Mouse (Mus musculus): Measurements from ENCODE around the gene Mfsd2b. TPM values are rescaled to one million over a fixed set of nuclear protein-coding genes. Genes with fewer than 3 reads are reported as not detected.

The Mfsd2b gene
- 10 to 100 TPM in 1 of 2 experiments, 1 to 10 TPM in 1; 4.9 to 13.9 TPM for total RNA-seq (2023)

DNA sequence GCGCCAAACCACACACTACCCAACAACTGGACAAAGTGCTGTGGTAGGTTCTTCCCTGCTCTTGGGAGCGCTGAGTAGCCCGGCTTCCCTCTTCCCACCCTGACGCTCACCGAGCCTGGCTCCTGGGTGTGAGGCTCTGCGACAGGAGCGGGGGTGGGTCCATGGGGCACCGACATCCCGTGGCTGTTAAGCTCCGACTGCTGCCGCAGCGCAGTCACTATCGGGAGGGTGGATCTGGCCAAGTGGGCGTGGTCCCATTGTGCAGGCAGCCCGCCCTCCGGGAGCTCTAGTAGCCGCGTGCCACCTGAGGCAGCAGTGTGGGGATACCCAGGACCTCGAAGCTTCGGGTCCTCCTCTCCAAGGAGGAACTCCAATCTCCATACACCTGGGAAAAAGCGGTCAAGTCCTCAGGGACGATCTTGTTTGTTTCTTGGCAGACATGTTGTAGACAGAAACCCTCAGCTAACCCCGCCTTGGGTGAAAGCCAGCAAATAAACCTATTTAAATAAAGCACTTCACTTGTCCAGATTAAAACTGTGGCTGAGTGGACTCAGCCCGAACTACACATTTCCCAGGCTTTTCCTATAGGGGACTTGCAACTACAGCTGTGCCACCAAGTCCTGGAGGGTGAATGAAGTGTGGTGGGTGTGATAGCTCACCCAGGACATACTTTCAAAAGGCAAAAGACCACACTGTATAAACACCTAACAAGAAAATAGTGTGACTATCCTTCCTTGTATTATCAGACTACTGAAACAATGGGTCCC lies at the start of gene Mfsd2b:
Gene Mfsd2b (minus strand): TSS at position 199 of the 767 bp plus-strand sequence.

DNA sequence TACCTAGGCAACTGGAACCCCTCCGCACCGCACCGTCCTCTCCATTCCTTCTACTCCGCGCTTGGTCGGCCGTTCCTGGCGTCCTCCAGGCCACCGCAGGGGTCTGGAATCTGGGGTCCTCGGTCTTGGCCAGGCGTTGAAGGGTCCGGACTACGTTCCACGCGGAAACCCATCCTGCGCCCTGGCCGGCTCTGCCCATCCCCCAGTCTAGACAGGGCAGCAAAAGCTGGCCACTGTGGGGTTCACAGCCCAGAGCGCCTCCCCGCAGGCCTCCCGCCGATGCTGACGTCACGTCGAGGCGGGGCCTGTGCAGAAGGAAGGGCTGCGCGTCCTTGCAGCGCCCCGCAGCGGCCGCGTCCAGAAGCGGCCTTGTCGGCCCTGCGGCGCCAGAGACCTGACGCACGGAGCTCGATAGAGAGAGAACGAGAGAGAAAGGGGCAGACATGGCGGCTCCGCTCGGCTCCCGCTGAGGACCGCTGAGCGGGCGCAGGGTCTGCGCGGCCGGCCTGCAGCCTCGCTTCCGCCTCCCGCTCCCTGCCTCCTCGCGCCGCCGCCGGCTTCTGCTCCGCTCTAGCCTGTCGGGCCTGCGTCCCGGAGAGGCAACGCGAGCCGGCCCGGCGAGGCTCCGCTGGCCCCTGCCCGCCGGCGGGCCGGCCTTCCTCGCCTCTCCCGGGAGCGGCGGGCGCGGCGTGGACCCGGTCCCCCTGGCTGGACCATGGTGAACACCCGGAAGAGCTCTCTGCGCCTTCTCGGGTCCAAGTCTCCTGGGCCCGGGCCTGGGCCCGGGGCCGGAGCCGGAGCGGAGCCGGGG lies 43.0 kb upstream of the Mfsd2b start, which contains the start of gene Atad2b:
Gene Atad2b (plus strand): TSS at position 360 of the 811 bp plus-strand sequence.

DNA sequence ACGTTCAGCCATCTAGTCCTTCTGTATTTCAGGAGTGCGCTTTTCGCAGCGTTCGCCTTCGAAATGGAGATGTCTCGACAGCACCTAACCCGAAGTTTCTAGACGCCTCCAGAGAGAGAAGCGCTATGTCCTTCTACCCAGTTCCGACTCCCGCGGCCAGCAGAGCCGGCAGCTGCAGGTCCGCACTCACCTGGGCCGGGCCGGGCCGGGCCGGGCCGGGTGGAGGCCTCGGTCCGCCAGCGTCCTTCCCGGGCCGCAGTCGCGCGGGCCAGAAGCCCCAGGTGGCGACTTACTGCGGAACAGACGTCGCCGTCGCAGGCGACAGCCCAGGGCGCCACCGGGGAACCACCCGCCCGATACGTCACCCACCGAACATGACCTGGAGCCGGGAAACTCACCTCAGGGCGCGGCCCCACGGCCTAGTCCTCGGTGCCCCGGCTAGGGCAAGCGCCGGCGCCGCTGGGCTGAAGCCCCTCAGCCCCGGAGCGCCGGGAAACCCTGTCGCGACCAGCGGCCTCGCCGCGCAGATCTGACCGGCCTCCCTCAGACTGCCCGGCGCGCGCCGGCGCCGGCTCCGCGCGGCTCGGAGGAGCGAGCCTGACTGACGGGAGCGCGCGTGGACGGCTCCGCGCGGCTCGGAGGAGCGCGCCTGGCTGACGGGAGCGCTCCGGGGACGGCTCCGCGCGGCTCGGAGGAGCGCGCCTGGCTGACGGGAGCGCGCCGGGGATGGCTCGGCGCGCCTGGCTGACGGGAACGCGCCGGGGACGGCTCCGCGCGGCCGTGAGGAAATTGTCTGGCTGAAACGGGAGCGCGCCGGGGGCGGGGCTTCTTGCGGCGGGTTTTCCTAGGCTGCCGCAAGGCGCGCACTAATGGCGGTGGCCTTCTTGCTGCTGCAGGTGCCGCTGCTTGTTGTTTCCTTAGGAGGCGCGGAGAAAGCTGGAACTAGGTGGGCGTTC lies 33.1 kb upstream of the Mfsd2b start, which contains the start of gene Ubxn2a:
Gene Ubxn2a (minus strand): TSS at position 755 of the 956 bp plus-strand sequence.

DNA sequence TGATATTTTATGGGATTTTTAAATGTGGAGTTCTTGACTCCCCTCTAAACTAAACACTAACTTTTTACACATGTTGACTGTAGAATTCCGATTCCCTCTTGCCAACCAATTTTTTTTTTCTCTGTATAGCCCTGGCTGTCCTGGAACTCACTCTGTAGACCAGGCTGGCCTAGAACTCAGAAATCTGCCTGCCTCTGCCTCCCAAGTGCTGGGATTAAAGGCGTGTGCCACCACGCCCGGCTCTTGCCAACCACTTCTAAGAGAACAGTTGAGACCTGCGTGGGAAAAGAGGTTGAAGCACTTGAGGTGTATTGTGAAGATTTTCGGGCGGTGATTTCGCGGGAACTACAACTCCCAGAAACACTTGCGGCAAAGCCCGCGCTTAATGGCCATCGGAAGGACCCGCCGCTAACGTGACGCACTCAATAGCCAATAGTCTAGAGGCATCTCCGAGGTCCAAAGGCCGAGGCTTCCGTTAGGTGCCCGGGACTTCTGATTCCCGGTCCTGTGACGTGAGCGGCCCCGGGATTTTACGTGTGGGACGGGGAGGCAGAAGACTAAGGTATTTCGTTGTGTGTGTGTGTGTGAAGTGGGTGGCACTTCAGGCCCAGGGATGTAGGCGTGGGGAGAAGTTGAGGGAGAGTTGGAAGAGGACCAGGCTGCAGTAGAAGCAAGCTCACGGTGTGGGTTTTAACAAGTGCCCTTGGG lies 31.1 kb downstream of the Mfsd2b start, which contains the start of gene Wdcp:
Gene Wdcp (plus strand): TSS at position 414 of the 708 bp plus-strand sequence.

DNA sequence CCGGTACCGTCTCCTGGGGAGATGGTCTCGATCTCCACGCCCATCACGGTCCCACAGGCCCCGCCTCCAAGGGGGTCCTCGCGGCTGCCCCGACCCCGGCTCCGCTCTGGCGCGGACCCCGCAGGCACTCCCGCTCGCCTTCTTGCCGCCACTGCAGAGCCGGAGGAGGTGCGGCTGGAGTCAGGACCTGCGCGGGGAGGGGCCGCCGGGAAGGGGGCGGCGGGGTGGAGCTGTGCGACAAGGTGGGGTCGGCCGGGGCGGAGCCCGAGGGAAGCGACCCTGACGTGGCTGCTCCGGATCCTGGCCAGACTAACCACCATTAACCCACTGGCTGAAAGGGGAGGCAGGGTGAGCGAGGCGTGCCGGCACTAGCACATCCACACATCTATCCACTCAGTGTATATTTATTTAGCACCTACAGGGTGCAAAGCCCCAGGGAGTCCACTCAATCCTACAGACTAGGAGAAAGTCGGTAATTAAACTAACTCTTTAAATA lies 32.7 kb downstream of the Mfsd2b start, which contains the start of gene Fkbp1b:
Gene Fkbp1b (minus strand): TSS at position 200 of the 496 bp plus-strand sequence.

DNA sequence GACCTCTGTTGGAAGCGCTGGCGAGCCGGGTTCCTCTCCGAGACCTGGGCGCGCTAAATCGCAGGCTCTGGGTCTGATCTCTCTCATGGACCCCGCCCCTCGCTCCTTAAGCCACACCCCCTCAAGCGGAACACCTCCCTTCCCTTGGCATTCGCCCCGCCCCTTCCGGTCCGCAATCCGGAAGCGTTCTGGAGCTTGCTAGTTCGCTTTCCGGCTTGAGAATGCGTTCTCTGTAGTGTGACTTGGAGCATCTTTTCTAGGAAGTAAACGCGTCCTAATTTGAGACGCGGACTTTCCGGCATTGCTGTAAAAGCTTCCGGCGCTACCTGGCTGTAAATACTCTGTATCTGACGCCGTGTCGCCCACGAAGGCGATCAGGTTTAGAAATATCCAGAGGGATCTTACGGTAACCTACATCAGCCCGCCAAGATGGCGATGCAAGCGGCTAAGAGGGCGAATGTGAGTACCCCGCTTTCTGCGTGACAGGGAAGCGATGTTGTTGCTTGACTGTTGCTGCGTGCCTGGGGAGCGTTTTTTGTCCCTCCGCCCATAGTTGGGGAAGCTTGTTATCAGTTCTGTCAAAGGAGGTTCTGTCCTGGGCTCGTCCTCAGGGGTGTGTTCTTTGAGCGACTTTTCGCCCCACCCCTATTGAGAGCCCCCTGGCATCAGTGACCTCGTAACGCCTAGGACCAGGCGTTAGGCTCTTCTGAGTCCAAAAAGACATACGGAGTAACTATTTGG lies 56.6 kb downstream of the Mfsd2b start, which contains the start of gene Sf3b6:
Gene Sf3b6 (plus strand): TSS at position 184 of the 741 bp plus-strand sequence.

Other genes with a start within 250 kb of the Mfsd2b start
- gene Fam228a, start 135.9 kb downstream of the Mfsd2b start, total RNA-seq (2023): under 1 TPM in 1 of 2 experiments, not detected in 1; 0.11 TPM
- gene Pfn4, start 105.3 kb downstream of the Mfsd2b start, total RNA-seq (2023): under 1 TPM; 0.07 to 0.33 TPM
- gene Fam228b, start 105.1 kb downstream of the Mfsd2b start, total RNA-seq (2023): 1 to 10 TPM; 1.4 to 3.9 TPM
- 100 to 1,000 TPM; 109 to 111 TPM for gene Sf3b6, start 56.8 kb downstream of the Mfsd2b start, total RNA-seq (2023)
- gene Fkbp1b, start 32.8 kb downstream of the Mfsd2b start, total RNA-seq (2023): 10 to 100 TPM; 10.4 to 14.5 TPM
- gene Wdcp, start 31.1 kb downstream of the Mfsd2b start, total RNA-seq (2023): 10 to 100 TPM in 1 of 2 experiments, 1 to 10 TPM in 1; 9.4 to 13.2 TPM
- gene Ubxn2a, start 33.3 kb upstream of the Mfsd2b start, total RNA-seq (2023): 10 to 100 TPM; 16.0 to 18.2 TPM
- 10 to 100 TPM; 70.1 to 78.0 TPM for gene Atad2b, start 43.0 kb upstream of the Mfsd2b start, total RNA-seq (2023)

All from neutrophil, adult 59 days (primary cell).